Mouse (Mus musculus): ENCODE results near the gene Plekha4. TPM values are rescaled to one million over a fixed set of nuclear protein-coding genes. Genes with fewer than 3 reads are reported as not detected.

Plekha4 gene
- polyA plus RNA-seq, 1 experiment from 2014 or later, result 0.80 TPM

- H3K9me3 ChIP-seq (ENCODE audit: control insufficient read depth), result no peaks in the 10 kb centered on the region
- H3K27me3 ChIP-seq (replicated peaks; ENCODE audit: control insufficient read depth, insufficient read depth, low read length), result no peaks in the 10 kb centered on the region
- WGBS, result 20% methylated on average over 6 of the region's 6 CpGs
- no peak overlapping the region for H3K27ac ChIP-seq (ENCODE audit: low read depth, low read length)
- no peak for TF ChIP-seq CTCF (IDR thresholded peaks at IDR 0.05; ENCODE audit: low read depth)
- H3K9ac ChIP-seq (ENCODE audit: low read depth, low read length), result no peak overlapping the region
- H3K4me1 ChIP-seq (replicated peaks; ENCODE audit: control insufficient read depth, insufficient read depth, low read length), result peaks cover 5% of the 10 kb centered on the region
- H3K4me3 ChIP-seq (ENCODE audit: low read depth, low read length), result no peak overlapping the region
- ATAC-seq, result no peak
- H3K4me2 ChIP-seq (replicated peaks; ENCODE audit: low read depth), result no peak overlapping the region
- H3K36me3 ChIP-seq (ENCODE audit: control insufficient read depth, insufficient read depth), result no peaks in the 10 kb centered on the region
Measured at GRCm38 (mm10) chr7:45529461-45529860, 3.3 kb downstream of the Plekha4 start.

GRCm38 (mm10) chr7:45530643-45531042 is 4.5 kb downstream of the Plekha4 start:
- H3K27ac ChIP-seq (ENCODE audit: low read depth, low read length), result no peak overlapping the region
- no peak overlapping the region for H3K4me2 ChIP-seq (replicated peaks; ENCODE audit: low read depth)
- H3K9me3 ChIP-seq (ENCODE audit: control insufficient read depth), result no peaks in the 10 kb centered on the region
- WGBS, result 31% methylated on average over 2 of the region's 2 CpGs
- no peaks in the 10 kb centered on the region for H3K36me3 ChIP-seq (ENCODE audit: control insufficient read depth, insufficient read depth)
- TF ChIP-seq CTCF (IDR thresholded peaks at IDR 0.05; ENCODE audit: low read depth), result no peak
- ATAC-seq, result no peak
- H3K9ac ChIP-seq (ENCODE audit: low read depth, low read length), result no peak overlapping the region
- H3K4me3 ChIP-seq (ENCODE audit: low read depth, low read length), result no peak overlapping the region
- H3K27me3 ChIP-seq (replicated peaks; ENCODE audit: control insufficient read depth, insufficient read depth, low read length), result no peaks in the 10 kb centered on the region
- no peaks in the 10 kb centered on the region; the same call in 1 of the 2 replicates for H3K4me1 ChIP-seq (replicated peaks; ENCODE audit: control insufficient read depth, insufficient read depth, low read length)

DNA sequence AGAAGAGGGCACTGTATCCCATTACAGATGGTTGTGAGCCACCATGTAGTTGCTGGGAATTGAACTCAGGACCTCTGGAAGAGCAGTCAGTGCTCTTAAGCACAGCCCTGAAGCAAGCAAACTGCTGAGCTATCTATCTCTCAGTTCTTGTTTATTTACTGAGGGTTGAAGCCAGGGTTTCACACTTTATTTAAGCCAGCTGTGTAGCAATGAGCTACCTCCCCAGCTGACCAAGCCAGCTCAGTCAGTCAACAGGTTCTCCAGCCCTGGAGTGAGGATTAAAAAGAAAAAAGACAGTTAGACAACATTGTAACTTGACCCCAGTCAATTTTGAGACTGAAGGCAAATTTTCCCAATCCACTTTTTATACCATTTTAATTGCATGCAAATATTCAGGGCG is 9.5 kb downstream of the Plekha4 start:
- Histone ChIP-seq H3K4me2 (replicated peaks; ENCODE audit: low read depth) (no peak overlapping the region), H3K4me3 (ENCODE audit: low read depth, low read length) (no peak overlapping the region), H3K9me3 (ENCODE audit: control insufficient read depth) (no peaks in the 10 kb centered on the region), H3K9ac (ENCODE audit: low read depth, low read length) (no peak overlapping the region), H3K4me1 (replicated peaks; ENCODE audit: control insufficient read depth, insufficient read depth, low read length) (no peaks in the 10 kb centered on the region), H3K27me3 (replicated peaks; ENCODE audit: control insufficient read depth, insufficient read depth, low read length) (no peaks in the 10 kb centered on the region), H3K27ac (ENCODE audit: low read depth, low read length) (no peak overlapping the region), H3K36me3 (ENCODE audit: control insufficient read depth, insufficient read depth) (no peaks in the 10 kb centered on the region)
- ATAC-seq, result no peak
- 88% methylated on average over 1 of the region's 1 CpGs for WGBS
- 0 out of 2 replicates have a peak, but pooled peaks have one; percentile 18 for TF ChIP-seq CTCF (IDR thresholded peaks at IDR 0.05; ENCODE audit: low read depth)

DNA sequence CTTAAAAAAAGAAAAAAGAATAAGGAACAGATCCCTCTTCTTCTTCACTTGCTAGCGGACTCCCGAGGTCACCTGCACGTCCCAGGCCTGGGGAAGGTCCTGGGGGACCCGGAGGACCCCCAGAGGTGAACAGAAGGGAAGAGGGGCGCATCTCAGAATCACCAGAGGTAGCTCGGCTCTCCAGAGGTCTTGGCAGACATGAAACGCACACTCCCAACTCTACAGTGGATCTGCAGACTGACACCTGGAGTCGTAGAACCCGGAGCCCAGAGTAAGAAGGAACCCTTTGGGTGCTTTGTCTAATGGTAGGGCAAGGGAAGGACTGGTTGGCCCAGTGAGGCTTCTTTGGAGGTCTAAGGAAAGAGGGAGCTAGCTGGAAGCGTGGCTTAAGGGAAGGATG is 11.5 kb downstream of the Plekha4 start:
- Histone ChIP-seq H3K4me2 (replicated peaks; ENCODE audit: low read depth) (peak overlapping the region; percentile 88), H3K9me3 (ENCODE audit: control insufficient read depth) (no peaks in the 10 kb centered on the region), H3K27me3 (replicated peaks; ENCODE audit: control insufficient read depth, insufficient read depth, low read length) (no peaks in the 10 kb centered on the region), H3K4me1 (replicated peaks; ENCODE audit: control insufficient read depth, insufficient read depth, low read length) (no peaks in the 10 kb centered on the region), H3K36me3 (ENCODE audit: control insufficient read depth, insufficient read depth) (no peaks in the 10 kb centered on the region), H3K27ac (ENCODE audit: low read depth, low read length) (no peak overlapping the region), H3K9ac (ENCODE audit: low read depth, low read length) (0 out of 2 replicates have a peak overlapping the region, but pooled peaks have one; percentile 48), H3K4me3 (ENCODE audit: low read depth, low read length) (peak overlapping the region; percentile 49; the same call in 1 of the 2 replicates)
- WGBS, result 83% methylated on average over 10 of the region's 10 CpGs
- no peak for ATAC-seq
- TF ChIP-seq CTCF (IDR thresholded peaks at IDR 0.05; ENCODE audit: low read depth), result no peak

GRCm38 (mm10) chr7:45538163-45539041 is 12.3 kb downstream of the Plekha4 start:
- no peak overlapping the region for H3K27ac ChIP-seq (ENCODE audit: low read depth, low read length)
- H3K9me3 ChIP-seq (ENCODE audit: control insufficient read depth), result no peaks in the 10 kb centered on the region
- ATAC-seq, result peak; percentile 72
- peak overlapping the region; percentile 48 for H3K9ac ChIP-seq (ENCODE audit: low read depth, low read length)
- no peaks in the 10 kb centered on the region for H3K4me1 ChIP-seq (replicated peaks; ENCODE audit: control insufficient read depth, insufficient read depth, low read length)
- H3K4me2 ChIP-seq (replicated peaks; ENCODE audit: low read depth), result peak overlapping the region; percentile 88
- peak; percentile 65 for TF ChIP-seq CTCF (IDR thresholded peaks at IDR 0.05; ENCODE audit: low read depth)
- no peaks in the 10 kb centered on the region for H3K27me3 ChIP-seq (replicated peaks; ENCODE audit: control insufficient read depth, insufficient read depth, low read length)
- no peaks in the 10 kb centered on the region for H3K36me3 ChIP-seq (ENCODE audit: control insufficient read depth, insufficient read depth)
- 4% methylated on average over 29 of the region's 29 CpGs for WGBS
- H3K4me3 ChIP-seq (ENCODE audit: low read depth, low read length), result peak overlapping the region; percentile 49

DNA sequence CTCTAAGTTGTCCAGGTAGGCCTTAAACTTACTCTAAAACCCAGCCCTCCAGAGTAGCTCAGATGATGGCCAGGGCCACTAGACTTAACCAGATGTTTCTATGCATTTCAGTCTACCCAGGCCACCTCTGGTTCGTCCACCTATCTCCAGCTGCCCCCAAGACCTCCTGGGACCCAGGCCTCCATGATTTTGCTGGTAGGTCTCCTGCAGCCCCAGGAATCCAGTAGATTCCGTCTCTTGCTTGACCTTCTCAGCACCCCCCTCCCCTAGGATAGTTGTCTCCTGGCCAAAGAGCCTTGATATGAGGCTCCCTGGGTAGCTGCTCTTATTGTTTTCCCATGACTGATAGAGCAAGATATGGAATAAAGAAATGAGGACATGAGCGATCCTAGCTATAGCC is 13.0 kb downstream of the Plekha4 start:
- no peak for TF ChIP-seq CTCF (IDR thresholded peaks at IDR 0.05; ENCODE audit: low read depth)
- WGBS, result 76% methylated on average over 3 of the region's 3 CpGs
- peak; percentile 3; the same call in 1 of the 2 replicates for ATAC-seq

More for the DNA sequence above, 13.0 kb downstream of the Plekha4 start:
- Histone ChIP-seq H3K4me1 (replicated peaks; ENCODE audit: control insufficient read depth, insufficient read depth, low read length) (no peaks in the 10 kb centered on the region), H3K27ac (ENCODE audit: low read depth, low read length) (no peak overlapping the region), H3K9ac (ENCODE audit: low read depth, low read length) (no peak overlapping the region), H3K27me3 (replicated peaks; ENCODE audit: control insufficient read depth, insufficient read depth, low read length) (no peaks in the 10 kb centered on the region), H3K4me3 (ENCODE audit: low read depth, low read length) (no peak overlapping the region), H3K4me2 (replicated peaks; ENCODE audit: low read depth) (peak overlapping the region; percentile 88; the same call in 1 of the 2 replicates), H3K9me3 (ENCODE audit: control insufficient read depth) (no peaks in the 10 kb centered on the region), H3K36me3 (ENCODE audit: control insufficient read depth, insufficient read depth) (no peaks in the 10 kb centered on the region)

Measured in intestine, postnatal 0 days (tissue).